Mouse (Mus musculus) myocyte (in vitro differentiated cells): Measurements from ENCODE around the gene Kif22. TPM values are rescaled to one million over a fixed set of nuclear protein-coding genes. Genes with fewer than 3 reads are reported as not detected.

Experiments used
- H3K27me3 ChIP-seq: one replicate; pipeline ENCODE4 v1.6.1; 2011; ENCODE audit not compliant: control insufficient read depth, insufficient read depth, insufficient read length
- H3K36me3 ChIP-seq: one replicate; pipeline ENCODE4 v1.6.1; 2011; ENCODE audit not compliant: control insufficient read depth, insufficient read depth
- H3K4me2 ChIP-seq: one replicate; pipeline ENCODE4 v1.6.1; 2011; ENCODE audit warnings: low read depth, control low read depth
- H3K4me3 ChIP-seq: one replicate; pipeline ENCODE4 v1.5.1; 2011; ENCODE audit warnings: mild to moderate bottlenecking, control low read depth, moderate library complexity
- H3K79me2 ChIP-seq: one replicate; pipeline ENCODE4 v1.6.1; 2011; ENCODE audit not compliant: control insufficient read depth, insufficient read depth
- H3ac ChIP-seq: one replicate; pipeline ENCODE4 v1.6.1; 2011; ENCODE audit not compliant: control insufficient read depth, insufficient read length
- CEBPB ChIP-seq: IDR thresholded peaks from 2 replicates; pipeline ENCODE4 v1.6.1; 2011; ENCODE audit warnings: mild to moderate bottlenecking, moderate library complexity; ENCODE audit not compliant: poor library complexity, insufficient read depth, severe bottlenecking
- E2F4 ChIP-seq: IDR thresholded peaks from one replicate; pipeline ENCODE4 v1.6.1; 2011; ENCODE audit warnings: mild to moderate bottlenecking, control low read depth, moderate library complexity; ENCODE audit not compliant: insufficient read depth
- MAX ChIP-seq: IDR thresholded peaks from one replicate; pipeline ENCODE4 v1.6.1; 2011; ENCODE audit warnings: low read depth, mild to moderate bottlenecking, control low read depth
- MYOD1 ChIP-seq, 3 experiments: IDR thresholded peaks; one replicate each; pipeline ENCODE4 v1.6.1; 2011; ENCODE audit warnings: control low read depth in 2 of 3, low read depth in 2 of 3, mild to moderate bottlenecking in 2 of 3, moderate library complexity in 1 of 3; ENCODE audit not compliant: insufficient read length in 2 of 3, control insufficient read depth in 1 of 3
- MYOG ChIP-seq, 3 experiments: IDR thresholded peaks; one replicate each; pipeline ENCODE4 v1.6.1; 2011; ENCODE audit warnings: control low read depth in 2 of 3, low read depth in 2 of 3, mild to moderate bottlenecking in 2 of 3; ENCODE audit not compliant: insufficient read length in 2 of 3, control insufficient read depth in 1 of 3, insufficient read depth in 1 of 3
- POLR2A ChIP-seq: IDR thresholded peaks from one replicate; pipeline ENCODE4 v1.6.1; 2011; ENCODE audit warnings: low read depth, mild to moderate bottlenecking, control low read depth, moderate library complexity; ENCODE audit not compliant: insufficient read length
- POLR2AphosphoS2 ChIP-seq: IDR thresholded peaks from one replicate; pipeline ENCODE4 v1.6.1; 2011; ENCODE audit warnings: low read depth, control low read depth; ENCODE audit not compliant: insufficient read length
- REST ChIP-seq: IDR thresholded peaks from one replicate; pipeline ENCODE4 v1.6.1; 2011; ENCODE audit warnings: mild to moderate bottlenecking, control low read depth, moderate library complexity; ENCODE audit not compliant: insufficient read depth, insufficient read length
- SRF ChIP-seq: IDR thresholded peaks from one replicate; pipeline ENCODE4 v1.6.1; 2011; ENCODE audit warnings: low read depth; ENCODE audit not compliant: control insufficient read depth, insufficient read length
- TCF12 ChIP-seq: IDR thresholded peaks from one replicate; pipeline ENCODE4 v1.6.1; 2011; ENCODE audit warnings: mild to moderate bottlenecking, control low read depth; ENCODE audit not compliant: poor library complexity, insufficient read depth, severe bottlenecking
- TCF3 ChIP-seq: IDR thresholded peaks from one replicate; pipeline ENCODE4 v1.6.1; 2011; ENCODE audit warnings: low read depth, control low read depth; ENCODE audit not compliant: insufficient read length
- USF1 ChIP-seq: IDR thresholded peaks from one replicate; pipeline ENCODE4 v1.6.1; 2011; ENCODE audit warnings: low read depth, mild to moderate bottlenecking, control low read depth, moderate library complexity
- polyA plus RNA-seq: library from polyadenylated mRNA; unstranded; fragments of >200 nt; fragmentation: generic; extraction: Trizol; gene quantifications from one replicate; pipeline ENCODE4 v1.2.1, GENCODE M21; 2012; ENCODE audit warnings: missing spikeins

Kif22 gene
- polyA plus RNA-seq, 1 experiment, result 29.9 TPM

- Histone ChIP-seq H3K79me2 (no peaks in the 10 kb centered on the region), H3K4me2 (no peak overlapping the region)
- TF ChIP-seq POLR2A (no peak), TCF3 (no peak), USF1 (no peak), MYOD1 (IDR thresholded peaks at IDR 0.05; ENCODE audit: control insufficient read depth in 1 of 3, insufficient read length in 2 of 3, low read depth in 2 of 3) (no peak), POLR2AphosphoS2 (no peak), MYOG (IDR thresholded peaks at IDR 0.05; ENCODE audit: control insufficient read depth in 1 of 3, insufficient read depth in 1 of 3, insufficient read length in 2 of 3, low read depth in 2 of 3) (no peak), MAX (no peak), REST (no peak), TCF12 (no peak), E2F4 (no peak), CEBPB (no peak), SRF (no peak)
Measured at GRCm38 (mm10) chr7:126996449-126996848, 45.8 kb downstream of the Kif22 start.

GRCm38 (mm10) chr7:126988816-126989215 is 53.5 kb downstream of the Kif22 start:
- no peaks in the 10 kb centered on the region for H3K79me2 ChIP-seq
- no peak overlapping the region for H3K4me3 ChIP-seq
- no peaks in the 10 kb centered on the region for H3K27me3 ChIP-seq
- TF ChIP-seq MYOD1 (IDR thresholded peaks at IDR 0.05; ENCODE audit: control insufficient read depth in 1 of 3, insufficient read length in 2 of 3, low read depth in 2 of 3), result no peak
- TF ChIP-seq MYOG (IDR thresholded peaks at IDR 0.05; ENCODE audit: control insufficient read depth in 1 of 3, insufficient read depth in 1 of 3, insufficient read length in 2 of 3, low read depth in 2 of 3), result no peak
- no peak for TF ChIP-seq E2F4
- no peak for TF ChIP-seq POLR2AphosphoS2
- no peak for TF ChIP-seq CEBPB
- TF ChIP-seq TCF12, result no peak
- no peak for TF ChIP-seq REST
- no peak for TF ChIP-seq TCF3
- TF ChIP-seq MAX, result no peak
- TF ChIP-seq SRF, result no peak
- no peak for TF ChIP-seq USF1
- H3ac ChIP-seq, result no peak overlapping the region
- no peak overlapping the region for H3K4me2 ChIP-seq
- H3K36me3 ChIP-seq, result no peaks in the 10 kb centered on the region

More at GRCm38 (mm10) chr7:126996449-126996848, 45.8 kb downstream of the Kif22 start:
- H3K4me3 ChIP-seq, result no peak overlapping the region
- no peak overlapping the region for H3ac ChIP-seq
- peaks cover 5% of the 10 kb centered on the region for H3K36me3 ChIP-seq
- H3K27me3 ChIP-seq, result no peaks in the 10 kb centered on the region

GRCm38 (mm10) chr7:126986319-126986718 is 56.0 kb downstream of the Kif22 start:
- no peaks in the 10 kb centered on the region for H3K79me2 ChIP-seq
- no peak overlapping the region for H3K4me3 ChIP-seq
- H3ac ChIP-seq, result no peak overlapping the region
- TF ChIP-seq TCF12, result no peak
- TF ChIP-seq USF1, result no peak
- TF ChIP-seq CEBPB, result no peak
- no peak for TF ChIP-seq MAX
- no peak for TF ChIP-seq POLR2A
- TF ChIP-seq MYOD1 (IDR thresholded peaks at IDR 0.05; ENCODE audit: control insufficient read depth in 1 of 3, insufficient read length in 2 of 3, low read depth in 2 of 3), result peak in 1 of 3 experiments; percentile 72
- TF ChIP-seq POLR2AphosphoS2, result peak; percentile 56
- no peak for TF ChIP-seq SRF
- no peak for TF ChIP-seq E2F4
- no peak for TF ChIP-seq REST
- peak in 2 of 3 experiments; percentile 26 to 65 for TF ChIP-seq MYOG (IDR thresholded peaks at IDR 0.05; ENCODE audit: control insufficient read depth in 1 of 3, insufficient read depth in 1 of 3, insufficient read length in 2 of 3, low read depth in 2 of 3)
- TF ChIP-seq TCF3, result no peak
- H3K36me3 ChIP-seq, result no peaks in the 10 kb centered on the region
- no peak overlapping the region for H3K4me2 ChIP-seq
- H3K27me3 ChIP-seq, result no peaks in the 10 kb centered on the region

- Histone ChIP-seq H3ac (no peak overlapping the region), H3K36me3 (peaks cover 5% of the 10 kb centered on the region), H3K79me2 (no peaks in the 10 kb centered on the region), H3K27me3 (no peaks in the 10 kb centered on the region), H3K4me3 (no peak overlapping the region), H3K4me2 (peak overlapping the region; percentile 9)
- TF ChIP-seq POLR2AphosphoS2 (peak; percentile 61), USF1 (peak; percentile 66), POLR2A (no peak), MAX (no peak), REST (no peak), MYOG (IDR thresholded peaks at IDR 0.05; ENCODE audit: control insufficient read depth in 1 of 3, insufficient read depth in 1 of 3, insufficient read length in 2 of 3, low read depth in 2 of 3) (peak; percentile 66 to 88 (median 66)), TCF3 (no peak), CEBPB (no peak), MYOD1 (IDR thresholded peaks at IDR 0.05; ENCODE audit: control insufficient read depth in 1 of 3, insufficient read length in 2 of 3, low read depth in 2 of 3) (peak; percentile 13 to 89 (median 67)), TCF12 (peak; percentile 23), SRF (no peak), E2F4 (no peak)
Measured at GRCm38 (mm10) chr7:126984667-126985444, 57.4 kb downstream of the Kif22 start.
